Mouse (Mus musculus) olfactory bulb, adult 2 months (tissue): Measurements from ENCODE around the gene Pdlim7.

ENCODE experiments used
- CTCF ChIP-seq: fragments of 200-500 bp; IDR thresholded peaks from 2 replicates; pipeline ENCODE4 v1.5.1; 2012; ENCODE audit warnings: low read depth, mild to moderate bottlenecking, low read length, moderate library complexity; ENCODE audit not compliant: insufficient read depth
- POLR2A ChIP-seq: fragments of 200-500 bp; IDR thresholded peaks from 2 replicates; pipeline ENCODE4 v1.6.1; 2012; ENCODE audit warnings: mild to moderate bottlenecking, low read depth, low read length, moderate library complexity; ENCODE audit not compliant: insufficient read depth

DNA sequence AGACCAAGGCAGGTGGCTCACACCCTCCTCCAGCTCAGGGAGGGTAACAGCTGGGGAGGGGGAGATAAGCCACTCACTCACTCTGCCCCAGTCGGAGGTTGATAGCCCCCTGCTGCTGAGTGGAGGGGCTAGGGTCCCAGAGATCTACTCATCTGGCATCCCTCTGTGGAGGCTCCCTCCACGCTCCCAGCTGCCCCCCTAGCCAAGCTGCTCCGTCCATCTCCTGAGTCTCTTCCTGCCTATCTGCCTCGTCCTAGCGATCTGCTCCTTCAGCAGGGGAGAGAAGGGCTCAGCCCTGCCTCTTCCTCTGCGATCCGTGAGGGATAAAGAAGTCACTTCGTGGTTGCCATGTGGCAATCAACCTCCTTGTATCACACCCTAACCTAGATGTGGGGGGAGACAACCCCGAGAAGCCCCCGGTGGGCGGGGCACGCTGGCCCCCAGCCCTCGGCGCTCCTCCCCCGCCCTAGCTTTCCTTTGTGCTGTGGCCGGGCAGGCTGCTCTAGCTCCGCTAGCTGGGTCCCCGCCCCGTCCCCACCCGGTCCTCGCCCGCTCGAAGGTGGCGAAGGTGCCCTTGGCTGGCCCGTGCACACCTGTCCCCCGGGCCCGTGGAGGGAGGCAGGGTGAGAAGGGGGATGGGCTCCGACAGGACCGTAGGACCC lies 26.4 kb downstream of the Pdlim7 start:
- no peak for TF ChIP-seq POLR2A
- TF ChIP-seq CTCF = no peak
